Mouse (Mus musculus): ENCODE measurements around the gene Rbfox3. TPM values are rescaled to one million over a fixed set of nuclear protein-coding genes. Genes with fewer than 3 reads are reported as not detected.

Gene Rbfox3
- polyA plus RNA-seq, 2 experiments = 0.08 to 0.17 TPM

DNA sequence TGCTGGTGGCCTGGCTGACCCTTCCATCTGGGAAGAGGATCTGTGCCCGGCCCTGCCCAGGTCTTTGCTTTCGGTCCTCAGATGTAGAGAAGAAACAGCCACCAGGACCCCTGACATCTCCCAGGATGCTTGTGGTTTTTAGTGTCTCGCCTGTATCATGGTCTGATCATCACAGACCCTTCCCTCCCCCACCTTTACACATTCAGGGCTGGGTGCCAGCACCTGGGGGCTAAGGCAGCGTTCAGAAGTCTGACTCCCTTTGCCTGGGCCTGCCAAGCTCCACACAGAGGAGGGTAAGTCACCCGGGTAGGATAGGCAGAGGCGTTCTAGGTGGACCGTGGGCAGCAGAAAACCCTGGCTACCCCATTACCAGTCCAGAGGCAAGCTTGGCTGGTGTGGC, 403.1 kb downstream of the Rbfox3 start:
- no peak overlapping the region for H3K4me3 ChIP-seq (ENCODE audit: insufficient read depth in 1 of 2, low read depth in 2 of 2, low read length in 2 of 2)
- DNase-seq (ENCODE audit: low read depth in 3 of 3, low spot score in 3 of 3) (no peak), ATAC-seq (ENCODE audit: insufficient read depth) (no peak)
- H3K9ac ChIP-seq (replicated peaks) = no peak overlapping the region
- H3K36me3 ChIP-seq (replicated peaks; ENCODE audit: control insufficient read depth, insufficient read depth, low read depth) = no peaks in the 10 kb centered on the region
- H3K27me3 ChIP-seq (ENCODE audit: control insufficient read depth, insufficient read depth, low read length) = no peaks in the 10 kb centered on the region; the same call in 1 of the 2 replicates
- no peaks in the 10 kb centered on the region for H3K4me1 ChIP-seq (replicated peaks; ENCODE audit: control insufficient read depth in 2 of 2, insufficient read depth in 2 of 2, low read length in 1 of 2)
- no peaks in the 10 kb centered on the region for H3K9me3 ChIP-seq (ENCODE audit: control insufficient read depth, low read length)
- 56% methylated on average over 7 of the region's 7 CpGs for WGBS (ENCODE audit: insufficient replicate concordance)
- no peak for TF ChIP-seq EP300 (IDR thresholded peaks at IDR 0.05; ENCODE audit: low read depth)
- TF ChIP-seq CTCF (IDR thresholded peaks at IDR 0.05; ENCODE audit: low read depth) = no peak
- H3K27ac ChIP-seq = no peak overlapping the region
- no peak overlapping the region for H3K4me2 ChIP-seq (ENCODE audit: low read depth)

DNA sequence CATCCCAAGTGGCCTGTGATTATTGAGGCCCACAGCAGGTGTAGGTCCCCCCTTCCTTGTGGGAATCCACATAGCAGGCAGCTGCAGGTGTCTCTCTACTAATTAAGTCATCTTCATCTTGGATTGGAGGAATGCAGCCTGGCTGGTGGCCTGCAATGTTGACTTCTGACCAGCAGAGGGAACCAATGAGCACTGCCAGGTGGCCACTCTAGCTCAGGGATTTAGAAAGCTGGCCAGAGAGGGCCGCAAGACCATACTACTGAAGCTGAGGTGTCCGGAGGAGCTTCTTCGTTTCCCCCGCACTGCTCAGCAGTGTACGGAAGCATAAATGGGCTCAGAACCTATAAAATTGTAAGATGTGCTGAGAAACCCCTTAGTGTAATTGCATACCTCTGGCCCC, 403.5 kb downstream of the Rbfox3 start:
- Histone ChIP-seq H3K27me3 (ENCODE audit: control insufficient read depth, insufficient read depth, low read length) (peaks cover 3% of the 10 kb centered on the region), H3K4me2 (ENCODE audit: low read depth) (no peak overlapping the region), H3K9me3 (ENCODE audit: control insufficient read depth, low read length) (no peaks in the 10 kb centered on the region), H3K27ac (no peak overlapping the region), H3K9ac (replicated peaks) (no peak overlapping the region), H3K4me3 (ENCODE audit: insufficient read depth in 1 of 2, low read depth in 2 of 2, low read length in 2 of 2) (no peak overlapping the region), H3K36me3 (replicated peaks; ENCODE audit: control insufficient read depth, insufficient read depth, low read depth) (no peaks in the 10 kb centered on the region), H3K4me1 (replicated peaks; ENCODE audit: control insufficient read depth in 2 of 2, insufficient read depth in 2 of 2, low read length in 1 of 2) (no peaks in the 10 kb centered on the region)
- DNase-seq (ENCODE audit: low read depth in 3 of 3, low spot score in 3 of 3) = peak in 1 of 3 experiments; percentile 29
- ATAC-seq (ENCODE audit: insufficient read depth) = no peak
- TF ChIP-seq CTCF (IDR thresholded peaks at IDR 0.05; ENCODE audit: low read depth) = peak; percentile 97
- TF ChIP-seq EP300 (IDR thresholded peaks at IDR 0.05; ENCODE audit: low read depth) = no peak
- WGBS (ENCODE audit: insufficient replicate concordance) = 34% methylated on average over 5 of the region's 5 CpGs

- Histone ChIP-seq H3K4me1 (replicated peaks; ENCODE audit: control insufficient read depth in 2 of 2, insufficient read depth in 2 of 2, low read length in 1 of 2) (no peaks in the 10 kb centered on the region), H3K4me2 (ENCODE audit: low read depth) (no peak overlapping the region), H3K27me3 (ENCODE audit: control insufficient read depth, insufficient read depth, low read length) (peaks cover 6% of the 10 kb centered on the region), H3K36me3 (replicated peaks; ENCODE audit: control insufficient read depth, insufficient read depth, low read depth) (no peaks in the 10 kb centered on the region), H3K4me3 (ENCODE audit: insufficient read depth in 1 of 2, low read depth in 2 of 2, low read length in 2 of 2) (no peak overlapping the region), H3K27ac (no peak overlapping the region), H3K9ac (replicated peaks) (no peak overlapping the region), H3K9me3 (ENCODE audit: control insufficient read depth, low read length) (no peaks in the 10 kb centered on the region)
- TF ChIP-seq EP300 (IDR thresholded peaks at IDR 0.05; ENCODE audit: low read depth) = no peak
- TF ChIP-seq CTCF (IDR thresholded peaks at IDR 0.05; ENCODE audit: low read depth) = no peak
- no peak for ATAC-seq (ENCODE audit: insufficient read depth)
- 57% methylated on average over 6 of the region's 6 CpGs for WGBS (ENCODE audit: insufficient replicate concordance)
- no peak for DNase-seq (ENCODE audit: low read depth in 3 of 3, low spot score in 3 of 3)
Measured at GRCm38 (mm10) chr11:118507095-118507494, 404.3 kb downstream of the Rbfox3 start.

GRCm38 (mm10) chr11:118504180-118504454, 407.3 kb downstream of the Rbfox3 start:
- no peak overlapping the region for H3K27ac ChIP-seq
- peaks cover 6% of the 10 kb centered on the region for H3K27me3 ChIP-seq (ENCODE audit: control insufficient read depth, insufficient read depth, low read length)
- no peak for ATAC-seq (ENCODE audit: insufficient read depth)
- H3K36me3 ChIP-seq (replicated peaks; ENCODE audit: control insufficient read depth, insufficient read depth, low read depth) = no peaks in the 10 kb centered on the region
- TF ChIP-seq EP300 (IDR thresholded peaks at IDR 0.05; ENCODE audit: low read depth) (no peak), CTCF (IDR thresholded peaks at IDR 0.05; ENCODE audit: low read depth) (no peak)
- no peak overlapping the region for H3K4me3 ChIP-seq (ENCODE audit: insufficient read depth in 1 of 2, low read depth in 2 of 2, low read length in 2 of 2)
- H3K9me3 ChIP-seq (ENCODE audit: control insufficient read depth, low read length) = no peaks in the 10 kb centered on the region
- no peak overlapping the region for H3K4me2 ChIP-seq (ENCODE audit: low read depth)
- no peak overlapping the region for H3K9ac ChIP-seq (replicated peaks)
- DNase-seq (ENCODE audit: low read depth in 3 of 3, low spot score in 3 of 3) = no peak
- 36% methylated on average over 5 of the region's 5 CpGs for WGBS (ENCODE audit: insufficient replicate concordance)
- H3K4me1 ChIP-seq (replicated peaks; ENCODE audit: control insufficient read depth in 2 of 2, insufficient read depth in 2 of 2, low read length in 1 of 2) = no peaks in the 10 kb centered on the region

- H3K4me1 ChIP-seq (replicated peaks; ENCODE audit: control insufficient read depth in 2 of 2, insufficient read depth in 2 of 2, low read length in 1 of 2) = no peaks in the 10 kb centered on the region
- no peak for TF ChIP-seq EP300 (IDR thresholded peaks at IDR 0.05; ENCODE audit: low read depth)
- no peak for TF ChIP-seq CTCF (IDR thresholded peaks at IDR 0.05; ENCODE audit: low read depth)
- peaks cover 6% of the 10 kb centered on the region for H3K27me3 ChIP-seq (ENCODE audit: control insufficient read depth, insufficient read depth, low read length)
- H3K9ac ChIP-seq (replicated peaks) = no peak overlapping the region
- no peaks in the 10 kb centered on the region for H3K36me3 ChIP-seq (replicated peaks; ENCODE audit: control insufficient read depth, insufficient read depth, low read depth)
- 12% methylated on average over 33 of the region's 34 CpGs for WGBS (ENCODE audit: insufficient replicate concordance)
- ATAC-seq (ENCODE audit: insufficient read depth) (no peak), DNase-seq (ENCODE audit: low read depth in 3 of 3, low spot score in 3 of 3) (no peak)
- no peak overlapping the region for H3K27ac ChIP-seq
- H3K9me3 ChIP-seq (ENCODE audit: control insufficient read depth, low read length) = no peaks in the 10 kb centered on the region
- no peak overlapping the region for H3K4me3 ChIP-seq (ENCODE audit: insufficient read depth in 1 of 2, low read depth in 2 of 2, low read length in 2 of 2)
- no peak overlapping the region for H3K4me2 ChIP-seq (ENCODE audit: low read depth)
Measured at GRCm38 (mm10) chr11:118503418-118504179, 407.8 kb downstream of the Rbfox3 start.

All from liver, embryonic 14.5 days (tissue).